Mouse (Mus musculus): ENCODE results near the gene Ipo11. TPM values are rescaled to one million over a fixed set of nuclear protein-coding genes. Genes with fewer than 3 reads are reported as not detected.

The Ipo11 gene
- polyA plus RNA-seq, 1 experiment from 2014 or later = 46.8 TPM

DNA sequence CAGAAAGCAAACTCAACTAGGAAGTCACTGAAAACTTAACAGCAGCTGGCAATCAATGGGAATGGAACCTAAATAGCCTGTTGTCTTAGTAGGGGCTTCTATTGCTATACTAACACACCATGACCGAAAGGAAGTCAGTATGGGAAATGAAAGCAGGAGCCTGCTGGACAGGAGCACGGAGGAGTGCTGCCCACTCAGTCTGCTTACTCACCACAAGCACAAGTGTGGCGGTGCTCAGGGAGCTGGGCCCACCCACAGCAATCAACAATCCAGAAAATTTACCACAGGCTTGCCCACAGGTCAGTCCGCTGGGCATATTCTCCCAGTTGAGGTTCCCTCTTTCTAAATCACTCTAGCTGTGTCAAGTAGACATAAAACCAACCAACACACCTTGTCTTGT lies 52.5 kb downstream of the Ipo11 start:
- Histone ChIP-seq H3K27ac (ENCODE audit: low read depth, low read length) (no peak overlapping the region), H3K9me3 (replicated peaks; ENCODE audit: control insufficient read depth, low read length) (no peaks in the 10 kb centered on the region), H3K4me1 (ENCODE audit: control insufficient read depth, insufficient read depth, low read length) (no peaks in the 10 kb centered on the region), H3K27me3 (replicated peaks; ENCODE audit: control insufficient read depth, insufficient read depth, low read length) (no peaks in the 10 kb centered on the region), H3K36me3 (ENCODE audit: control insufficient read depth, insufficient read depth, low read length) (peaks cover 22% of the 10 kb centered on the region; the same call in 1 of the 2 replicates), H3K4me2 (ENCODE audit: low read length) (no peak overlapping the region), H3K9ac (ENCODE audit: low read length) (no peak overlapping the region), H3K4me3 (ENCODE audit: low read depth, low read length) (no peak overlapping the region)
- WGBS = 89% methylated on average over 4 of the region's 4 CpGs
- DNase-seq (ENCODE audit: low spot score) = no peak
- ATAC-seq = no peak

GRCm38 (mm10) chr13:106876278-106876677 lies 60.5 kb downstream of the Ipo11 start:
- Histone ChIP-seq H3K9me3 (replicated peaks; ENCODE audit: control insufficient read depth, low read length) (no peaks in the 10 kb centered on the region), H3K9ac (ENCODE audit: low read length) (no peak overlapping the region), H3K36me3 (ENCODE audit: control insufficient read depth, insufficient read depth, low read length) (peaks cover 27% of the 10 kb centered on the region; the same call in 1 of the 2 replicates), H3K27ac (ENCODE audit: low read depth, low read length) (no peak overlapping the region), H3K4me1 (ENCODE audit: control insufficient read depth, insufficient read depth, low read length) (no peaks in the 10 kb centered on the region), H3K27me3 (replicated peaks; ENCODE audit: control insufficient read depth, insufficient read depth, low read length) (no peaks in the 10 kb centered on the region), H3K4me3 (ENCODE audit: low read depth, low read length) (no peak overlapping the region), H3K4me2 (ENCODE audit: low read length) (no peak overlapping the region)
- ATAC-seq (no peak), DNase-seq (ENCODE audit: low spot score) (no peak)
- 91% methylated on average over 1 of the region's 1 CpGs for WGBS

- Histone ChIP-seq H3K27ac (ENCODE audit: low read depth, low read length) (no peak overlapping the region), H3K4me1 (ENCODE audit: control insufficient read depth, insufficient read depth, low read length) (no peaks in the 10 kb centered on the region), H3K9ac (ENCODE audit: low read length) (no peak overlapping the region), H3K36me3 (ENCODE audit: control insufficient read depth, insufficient read depth, low read length) (peaks cover 40% of the 10 kb centered on the region), H3K9me3 (replicated peaks; ENCODE audit: control insufficient read depth, low read length) (no peaks in the 10 kb centered on the region), H3K4me2 (ENCODE audit: low read length) (no peak overlapping the region), H3K4me3 (ENCODE audit: low read depth, low read length) (no peak overlapping the region), H3K27me3 (replicated peaks; ENCODE audit: control insufficient read depth, insufficient read depth, low read length) (no peaks in the 10 kb centered on the region)
- ATAC-seq (no peak), DNase-seq (ENCODE audit: low spot score) (no peak)
- 85% methylated on average over 2 of the region's 2 CpGs for WGBS
Observed at GRCm38 (mm10) chr13:106865547-106865946, 71.2 kb downstream of the Ipo11 start.

DNA sequence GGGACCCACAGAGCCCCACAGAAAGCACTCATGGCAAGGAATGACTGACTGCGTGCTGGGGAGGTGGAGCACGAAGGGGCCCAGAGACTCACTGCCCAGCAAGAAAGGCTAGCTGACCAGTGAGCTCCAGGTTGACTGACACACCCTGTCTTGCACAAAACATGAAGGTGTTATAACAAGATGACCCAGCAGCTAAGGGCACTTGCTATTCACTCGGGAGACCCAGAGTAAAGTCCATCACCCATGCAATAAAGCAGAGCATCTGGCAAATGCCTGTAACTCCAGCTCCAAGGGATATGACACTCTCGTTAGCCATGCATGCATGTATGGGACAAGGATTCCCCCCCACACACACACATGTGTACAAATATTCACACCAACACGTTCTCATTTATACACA lies 78.0 kb downstream of the Ipo11 start:
- Histone ChIP-seq H3K36me3 (ENCODE audit: control insufficient read depth, insufficient read depth, low read length) (peaks cover 20% of the 10 kb centered on the region), H3K27me3 (replicated peaks; ENCODE audit: control insufficient read depth, insufficient read depth, low read length) (no peaks in the 10 kb centered on the region), H3K4me1 (ENCODE audit: control insufficient read depth, insufficient read depth, low read length) (no peaks in the 10 kb centered on the region), H3K27ac (ENCODE audit: low read depth, low read length) (no peak overlapping the region), H3K9me3 (replicated peaks; ENCODE audit: control insufficient read depth, low read length) (no peaks in the 10 kb centered on the region), H3K4me3 (ENCODE audit: low read depth, low read length) (no peak overlapping the region), H3K9ac (ENCODE audit: low read length) (no peak overlapping the region), H3K4me2 (ENCODE audit: low read length) (no peak overlapping the region)
- no peak for ATAC-seq
- 90% methylated on average over 5 of the region's 5 CpGs for WGBS
- no peak for DNase-seq (ENCODE audit: low spot score)

- Histone ChIP-seq H3K4me1 (ENCODE audit: control insufficient read depth, insufficient read depth, low read length) (no peaks in the 10 kb centered on the region), H3K4me2 (ENCODE audit: low read length) (no peak overlapping the region), H3K36me3 (ENCODE audit: control insufficient read depth, insufficient read depth, low read length) (peaks cover 15% of the 10 kb centered on the region; the same call in 1 of the 2 replicates), H3K9ac (ENCODE audit: low read length) (no peak overlapping the region), H3K9me3 (replicated peaks; ENCODE audit: control insufficient read depth, low read length) (no peaks in the 10 kb centered on the region), H3K4me3 (ENCODE audit: low read depth, low read length) (no peak overlapping the region), H3K27me3 (replicated peaks; ENCODE audit: control insufficient read depth, insufficient read depth, low read length) (no peaks in the 10 kb centered on the region), H3K27ac (ENCODE audit: low read depth, low read length) (no peak overlapping the region)
- WGBS = 83% methylated on average over 3 of the region's 3 CpGs
- DNase-seq (ENCODE audit: low spot score) (no peak), ATAC-seq (no peak)
Observed at GRCm38 (mm10) chr13:106856556-106856955, 80.2 kb downstream of the Ipo11 start.

DNA sequence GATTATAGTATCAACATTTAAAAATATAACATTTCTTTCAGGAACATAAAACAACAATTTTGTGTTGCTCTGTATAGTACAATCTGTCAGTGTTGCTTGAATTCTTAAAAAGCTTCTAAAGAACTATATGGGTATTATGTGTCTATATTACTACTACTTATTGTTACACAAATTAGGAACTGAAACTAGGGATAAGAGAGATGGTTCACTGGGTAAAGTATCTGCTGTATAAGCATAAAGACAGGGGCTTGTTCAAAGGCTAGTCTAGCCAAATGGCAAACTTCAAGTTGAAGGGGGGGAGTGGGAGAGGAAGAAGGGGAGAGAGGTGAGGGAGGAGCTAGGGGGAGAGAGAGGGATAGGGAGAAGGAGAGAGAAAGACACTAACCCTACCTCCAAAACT lies 89.2 kb downstream of the Ipo11 start:
- no peak overlapping the region for H3K4me3 ChIP-seq (ENCODE audit: low read depth, low read length)
- H3K4me1 ChIP-seq (ENCODE audit: control insufficient read depth, insufficient read depth, low read length) = no peaks in the 10 kb centered on the region
- H3K9ac ChIP-seq (ENCODE audit: low read length) = no peak overlapping the region
- no peak overlapping the region for H3K27ac ChIP-seq (ENCODE audit: low read depth, low read length)
- H3K9me3 ChIP-seq (replicated peaks; ENCODE audit: control insufficient read depth, low read length) = no peaks in the 10 kb centered on the region
- no peak overlapping the region for H3K4me2 ChIP-seq (ENCODE audit: low read length)
- DNase-seq (ENCODE audit: low spot score) = no peak
- no peak for ATAC-seq
- H3K27me3 ChIP-seq (replicated peaks; ENCODE audit: control insufficient read depth, insufficient read depth, low read length) = no peaks in the 10 kb centered on the region
- peaks cover 11% of the 10 kb centered on the region; the same call in 1 of the 2 replicates for H3K36me3 ChIP-seq (ENCODE audit: control insufficient read depth, insufficient read depth, low read length)

DNA sequence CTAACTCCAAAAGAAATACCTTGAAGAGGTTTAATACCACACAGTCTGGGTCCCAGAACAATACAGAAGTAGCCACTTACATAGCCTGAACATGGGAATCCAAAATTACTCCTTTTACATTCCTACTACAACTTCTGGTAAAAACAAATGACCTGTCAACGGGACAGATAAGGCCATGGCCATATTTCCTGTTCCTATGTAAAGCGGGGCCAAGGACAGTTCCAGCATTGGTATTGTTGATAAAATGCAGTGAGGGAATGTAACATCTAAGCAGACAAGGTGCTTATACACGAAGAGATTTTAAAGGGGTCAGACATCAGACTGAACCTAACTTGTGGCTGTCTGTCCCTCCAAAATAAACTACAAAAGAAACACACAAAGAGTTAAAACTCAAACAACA lies 91.8 kb downstream of the Ipo11 start:
- H3K4me1 ChIP-seq (ENCODE audit: control insufficient read depth, insufficient read depth, low read length) = no peaks in the 10 kb centered on the region
- no peak overlapping the region for H3K9ac ChIP-seq (ENCODE audit: low read length)
- no peaks in the 10 kb centered on the region for H3K27me3 ChIP-seq (replicated peaks; ENCODE audit: control insufficient read depth, insufficient read depth, low read length)
- no peak for ATAC-seq
- 92% methylated on average over 3 of the region's 3 CpGs for WGBS
- no peak for DNase-seq (ENCODE audit: low spot score)
- no peak overlapping the region for H3K4me3 ChIP-seq (ENCODE audit: low read depth, low read length)
- no peaks in the 10 kb centered on the region for H3K9me3 ChIP-seq (replicated peaks; ENCODE audit: control insufficient read depth, low read length)
- no peak overlapping the region; the same call in 1 of the 2 replicates for H3K27ac ChIP-seq (ENCODE audit: low read depth, low read length)
- H3K36me3 ChIP-seq (ENCODE audit: control insufficient read depth, insufficient read depth, low read length) = peaks cover 12% of the 10 kb centered on the region; the same call in 1 of the 2 replicates
- H3K4me2 ChIP-seq (ENCODE audit: low read length) = no peak overlapping the region

GRCm38 (mm10) chr13:106842542-106842941 lies 94.2 kb downstream of the Ipo11 start:
- H3K27me3 ChIP-seq (replicated peaks; ENCODE audit: control insufficient read depth, insufficient read depth, low read length) = no peaks in the 10 kb centered on the region

GRCm38 (mm10) chr13:106838778-106839177 lies 98.0 kb downstream of the Ipo11 start:
- Histone ChIP-seq H3K4me3 (ENCODE audit: low read depth, low read length) (no peak overlapping the region), H3K4me1 (ENCODE audit: control insufficient read depth, insufficient read depth, low read length) (no peaks in the 10 kb centered on the region), H3K4me2 (ENCODE audit: low read length) (no peak overlapping the region), H3K27ac (ENCODE audit: low read depth, low read length) (no peak overlapping the region), H3K9me3 (replicated peaks; ENCODE audit: control insufficient read depth, low read length) (no peaks in the 10 kb centered on the region), H3K36me3 (ENCODE audit: control insufficient read depth, insufficient read depth, low read length) (peaks cover 8% of the 10 kb centered on the region; the same call in 1 of the 2 replicates), H3K9ac (ENCODE audit: low read length) (no peak overlapping the region), H3K27me3 (replicated peaks; ENCODE audit: control insufficient read depth, insufficient read depth, low read length) (no peaks in the 10 kb centered on the region)
- ATAC-seq = no peak
- WGBS = 94% methylated on average over 3 of the region's 3 CpGs
- DNase-seq (ENCODE audit: low spot score) = no peak

More at GRCm38 (mm10) chr13:106842542-106842941, 94.2 kb downstream of the Ipo11 start:
- Histone ChIP-seq H3K27ac (ENCODE audit: low read depth, low read length) (no peak overlapping the region), H3K4me3 (ENCODE audit: low read depth, low read length) (no peak overlapping the region), H3K4me2 (ENCODE audit: low read length) (no peak overlapping the region), H3K36me3 (ENCODE audit: control insufficient read depth, insufficient read depth, low read length) (peaks cover 18% of the 10 kb centered on the region), H3K4me1 (ENCODE audit: control insufficient read depth, insufficient read depth, low read length) (no peaks in the 10 kb centered on the region), H3K9ac (ENCODE audit: low read length) (no peak overlapping the region), H3K9me3 (replicated peaks; ENCODE audit: control insufficient read depth, low read length) (no peaks in the 10 kb centered on the region)
- DNase-seq (ENCODE audit: low spot score) = no peak
- no peak for ATAC-seq
- 94% methylated on average over 4 of the region's 4 CpGs for WGBS

Data from forebrain, embryonic 14.5 days (tissue).